Mouse (Mus musculus) forebrain, embryonic 15.5 days (tissue): ENCODE measurements around the gene Cdca7l. TPM values are rescaled to one million over a fixed set of nuclear protein-coding genes. Genes with fewer than 3 reads are reported as not detected.

ENCODE experiments used
- ATAC-seq: fragments of 200-750 bp; cut with Nextera tagmentation; replicated peaks from 2 replicates; pipeline ENCODE4 v1.8.0; 2017; ENCODE audit warnings: mild to moderate bottlenecking, moderate TSS enrichment, moderate library complexity
- H3K27ac ChIP-seq: fragments of 300-500 bp; sonication (generic); replicated peaks from 2 replicates; pipeline ENCODE4 v1.5.1; 2015; ENCODE audit warnings: mild to moderate bottlenecking, inconsistent platforms
- H3K27me3 ChIP-seq: fragments of 300-500 bp; sonication (generic); 2 replicates; pipeline ENCODE4 v1.6.1; 2015; ENCODE audit warnings: inconsistent platforms
- H3K36me3 ChIP-seq: fragments of 300-500 bp; sonication (generic); 2 replicates; pipeline ENCODE4 v1.6.1; 2015; ENCODE audit warnings: mild to moderate bottlenecking, inconsistent platforms
- H3K4me1 ChIP-seq: fragments of 300-500 bp; sonication (generic); 2 replicates; pipeline ENCODE4 v1.6.1; 2015; ENCODE audit warnings: inconsistent platforms
- H3K4me2 ChIP-seq: fragments of 300-500 bp; sonication (generic); replicated peaks from 2 replicates; pipeline ENCODE4 v1.6.1; 2015; ENCODE audit warnings: mild to moderate bottlenecking, inconsistent platforms
- H3K4me3 ChIP-seq: fragments of 300-500 bp; sonication (generic); 2 replicates; pipeline ENCODE4 v1.5.1; 2015; ENCODE audit warnings: mild to moderate bottlenecking, inconsistent platforms
- H3K9ac ChIP-seq: fragments of 300-500 bp; sonication (generic); replicated peaks from 2 replicates; pipeline ENCODE4 v1.6.1; 2015; ENCODE audit warnings: mild to moderate bottlenecking, inconsistent platforms
- H3K9me3 ChIP-seq: fragments of 300-500 bp; sonication (generic); 2 replicates; pipeline ENCODE4 v1.6.1; 2016; ENCODE audit warnings: inconsistent platforms
- WGBS: fragments of 180-500 bp; shearing (Covaris S2); methylation state at CpG from one replicate; pipeline ENCODE4 v1.1.7; 2015; ENCODE audit warnings: mixed read lengths; 5-methylcytosine and 5-hydroxymethylcytosine counted together
- polyA plus RNA-seq: library from polyadenylated mRNA; unstranded; fragments of >200 nt; fragmentation: Nextera tagmentation; extraction: Ambion mirVana; gene quantifications from 2 replicates; pipeline ENCODE4 v1.2.1, GENCODE M21; 2015

Cdca7l gene
- polyA plus RNA-seq, 1 experiment from 2014 or later: 11.6 TPM

DNA sequence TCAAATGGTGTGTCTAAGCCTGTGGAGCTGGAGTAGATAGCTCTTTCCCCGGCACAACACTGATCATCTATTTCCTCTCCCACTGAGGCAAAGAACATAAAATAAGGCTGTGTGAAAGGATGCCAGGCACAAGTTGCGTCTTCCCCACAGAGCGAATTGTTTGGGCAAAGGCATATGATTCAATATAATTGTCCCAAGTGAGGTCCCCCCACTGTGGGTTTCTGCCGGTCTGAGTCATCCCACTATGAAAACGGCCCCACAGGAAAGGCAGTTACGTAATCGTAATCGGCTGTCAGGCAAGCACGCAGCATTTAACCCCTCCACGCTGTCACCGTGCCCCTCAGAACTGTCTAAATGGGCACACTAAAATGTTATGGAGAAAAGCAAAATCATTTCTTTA is 6.0 kb downstream of the Cdca7l start:
- no peak; the same call in none of the 2 replicates for ATAC-seq
- 23% methylated on average over 11 of the region's 11 CpGs for WGBS
- Histone ChIP-seq H3K27me3 (peaks cover 20% of the 10 kb centered on the region; the same call in 1 of the 2 replicates), H3K36me3 (no peaks in the 10 kb centered on the region), H3K4me1 (peaks cover 47% of the 10 kb centered on the region), H3K4me3 (no peak overlapping the region), H3K9me3 (no peaks in the 10 kb centered on the region), H3K27ac (0 out of 2 replicates have a peak overlapping the region, but pooled peaks have one; percentile 5), H3K4me2 (no peak overlapping the region; the same call in 1 of the 2 replicates), H3K9ac (no peak overlapping the region)

DNA sequence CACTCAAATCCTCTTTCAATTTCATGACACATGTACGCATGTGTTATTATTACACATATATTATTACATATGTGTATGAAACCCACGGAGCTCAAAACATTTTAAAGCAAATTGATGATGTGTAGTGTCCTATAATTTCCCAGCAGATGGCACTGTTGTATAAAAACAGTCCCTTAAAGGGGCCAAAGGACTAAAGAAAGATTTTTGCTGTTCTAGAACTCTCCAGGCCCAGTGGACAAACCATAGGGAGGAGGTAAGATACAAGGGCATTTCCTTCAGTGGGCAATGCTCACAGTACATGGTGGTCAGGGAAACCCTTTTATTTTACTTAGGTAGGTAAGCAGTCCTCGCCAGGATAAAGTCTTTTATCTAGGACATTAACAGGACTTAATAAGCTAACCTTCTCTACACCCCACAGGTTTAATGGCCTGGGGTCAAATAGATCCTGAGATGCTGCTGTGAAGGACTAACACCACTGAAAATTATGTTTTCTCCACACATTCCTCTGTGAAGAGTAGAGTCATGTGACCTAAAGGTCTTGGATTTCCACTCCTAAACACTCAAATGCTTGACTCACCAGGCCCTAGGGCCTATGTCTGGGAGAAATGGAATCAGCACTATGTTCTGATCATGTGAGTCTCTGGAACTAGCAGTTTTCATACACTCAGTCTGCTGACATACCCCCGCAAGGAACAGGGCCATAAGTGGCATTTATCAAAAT is 16.2 kb downstream of the Cdca7l start:
- 46% methylated on average over 4 of the region's 4 CpGs for WGBS
- Histone ChIP-seq H3K9ac (no peak overlapping the region), H3K36me3 (no peaks in the 10 kb centered on the region), H3K9me3 (no peaks in the 10 kb centered on the region), H3K27ac (no peak overlapping the region), H3K4me2 (no peak overlapping the region), H3K4me3 (no peak overlapping the region), H3K27me3 (peaks cover 15% of the 10 kb centered on the region; the same call in 1 of the 2 replicates), H3K4me1 (no peaks in the 10 kb centered on the region)
- ATAC-seq: peak; percentile 46

DNA sequence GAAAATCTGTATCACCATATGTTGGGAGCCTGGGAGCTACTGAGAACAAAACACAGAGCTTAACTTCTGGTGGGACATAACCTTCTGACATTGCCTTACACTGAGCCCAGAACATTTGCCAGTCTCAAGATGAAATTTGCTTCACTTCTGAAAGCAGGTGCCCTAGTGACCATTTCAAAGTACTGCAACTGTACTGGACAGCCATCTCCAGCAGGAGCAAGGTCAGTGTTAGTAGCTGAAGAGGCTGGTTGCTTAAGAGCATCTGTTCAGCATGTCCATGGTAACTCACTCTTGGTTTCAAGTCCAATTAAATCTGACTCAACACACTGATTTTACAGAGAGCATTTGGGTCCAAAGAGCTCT is 16.8 kb downstream of the Cdca7l start:
- Histone ChIP-seq H3K9me3 (no peaks in the 10 kb centered on the region), H3K27ac (no peak overlapping the region), H3K36me3 (no peaks in the 10 kb centered on the region), H3K4me3 (no peak overlapping the region), H3K27me3 (peaks cover 15% of the 10 kb centered on the region; the same call in 1 of the 2 replicates), H3K4me2 (no peak overlapping the region), H3K9ac (no peak overlapping the region), H3K4me1 (no peaks in the 10 kb centered on the region)
- ATAC-seq: peak; percentile 41; the same call in 1 of the 2 replicates

DNA sequence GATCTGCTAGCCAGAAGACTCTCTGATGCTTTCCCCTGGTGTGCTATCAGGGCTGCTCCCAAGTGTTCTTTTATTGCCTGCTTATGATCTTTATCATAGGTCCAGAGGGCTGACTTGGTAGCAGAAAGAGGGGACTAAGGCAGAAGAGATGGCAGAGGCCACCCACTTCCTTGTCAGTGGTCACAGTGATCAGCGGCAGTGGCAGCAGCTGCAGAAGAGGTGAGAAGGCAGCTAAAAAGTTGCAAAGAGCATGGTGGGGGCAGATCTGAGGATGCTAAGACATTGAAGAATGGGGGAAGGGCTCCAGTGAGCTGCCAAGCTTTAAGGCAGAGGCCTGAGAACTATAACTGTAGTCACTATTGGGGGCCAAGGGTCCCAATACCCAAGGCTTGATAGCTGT is 17.3 kb downstream of the Cdca7l start:
- Histone ChIP-seq H3K27me3 (peaks cover 15% of the 10 kb centered on the region; the same call in 1 of the 2 replicates), H3K27ac (no peak overlapping the region), H3K4me3 (no peak overlapping the region), H3K9ac (no peak overlapping the region), H3K4me2 (no peak overlapping the region), H3K4me1 (no peaks in the 10 kb centered on the region), H3K9me3 (no peaks in the 10 kb centered on the region), H3K36me3 (no peaks in the 10 kb centered on the region)
- no peak for ATAC-seq
- WGBS: 97% methylated on average over 1 of the region's 1 CpGs

DNA sequence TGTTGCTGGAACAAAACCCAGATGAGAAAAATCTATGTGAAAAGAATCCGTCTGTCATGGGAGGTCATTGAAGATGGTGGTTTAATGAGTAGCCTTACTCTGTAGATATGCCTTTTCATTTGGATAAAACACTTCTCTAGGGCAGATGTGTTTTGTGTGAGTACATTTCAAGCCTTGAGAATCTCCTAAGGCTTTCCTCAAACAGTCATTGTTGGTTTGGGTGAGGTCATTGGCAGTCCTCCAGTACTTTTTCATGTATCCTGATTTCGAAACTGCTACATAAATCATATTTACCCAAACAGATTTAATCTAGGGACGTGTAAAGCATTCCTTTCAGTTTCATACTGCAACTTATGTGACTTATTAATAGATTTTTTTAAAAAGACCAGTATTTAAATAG is 24.3 kb downstream of the Cdca7l start:
- no peak for ATAC-seq
- Histone ChIP-seq H3K4me3 (no peak overlapping the region), H3K4me1 (no peaks in the 10 kb centered on the region), H3K4me2 (no peak overlapping the region), H3K27ac (no peak overlapping the region), H3K36me3 (no peaks in the 10 kb centered on the region), H3K9me3 (no peaks in the 10 kb centered on the region), H3K9ac (no peak overlapping the region), H3K27me3 (no peaks in the 10 kb centered on the region)
- 89% methylated on average over 3 of the region's 3 CpGs for WGBS

DNA sequence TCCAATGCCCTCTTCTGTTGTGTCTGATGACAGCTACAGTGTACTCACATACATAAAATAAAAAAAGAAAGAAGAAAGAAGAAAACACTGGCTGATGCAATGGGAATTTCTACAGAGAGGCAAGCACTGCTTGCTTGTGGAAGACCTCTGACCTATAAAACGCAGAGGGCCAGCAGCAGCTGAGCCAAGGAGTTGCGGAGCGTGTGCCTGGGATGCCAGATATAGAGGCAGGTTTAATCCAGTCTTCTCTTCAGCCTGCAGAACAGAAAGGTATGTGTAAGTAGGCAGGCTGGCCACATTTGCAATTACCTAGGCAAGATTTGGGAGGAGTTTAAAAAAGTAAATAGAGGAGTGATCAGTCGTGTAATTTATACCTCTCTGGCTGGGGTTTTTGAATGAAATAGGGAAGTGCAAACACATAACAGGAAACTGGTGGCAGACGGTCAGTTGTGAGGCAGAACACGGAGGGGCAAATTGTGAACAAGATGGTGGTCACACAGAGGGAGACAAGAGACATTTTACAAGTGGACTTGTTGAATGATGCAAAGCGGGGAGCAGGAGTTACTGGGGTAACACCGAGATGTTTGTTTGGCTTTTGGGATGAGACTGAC is 27.4 kb downstream of the Cdca7l start:
- ATAC-seq: no peak

DNA sequence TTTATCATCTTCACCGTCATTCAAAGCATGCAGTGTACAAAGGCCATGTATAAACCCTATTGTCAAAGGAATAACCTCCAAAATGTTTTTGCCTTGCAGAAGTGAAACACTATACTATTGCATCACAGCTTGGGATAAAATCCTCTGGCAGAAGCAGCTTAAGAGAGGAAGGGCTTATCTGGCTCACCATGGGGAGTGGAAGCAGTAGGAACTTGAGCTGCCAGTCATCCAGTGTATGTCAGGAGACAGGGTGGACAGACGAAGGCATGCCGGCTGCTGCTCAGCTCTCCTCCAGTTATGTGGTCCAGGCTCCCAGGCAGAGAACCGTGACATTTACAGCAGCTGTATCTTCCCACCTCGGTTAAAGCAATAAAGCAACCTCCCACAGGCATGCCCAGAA is 28.1 kb downstream of the Cdca7l start:
- H3K9ac ChIP-seq: no peak overlapping the region
- H3K27ac ChIP-seq: no peak overlapping the region
- ATAC-seq: no peak
- no peak overlapping the region for H3K4me2 ChIP-seq
- H3K9me3 ChIP-seq: no peaks in the 10 kb centered on the region
- no peaks in the 10 kb centered on the region for H3K4me1 ChIP-seq
- no peak overlapping the region for H3K4me3 ChIP-seq
- no peaks in the 10 kb centered on the region for H3K27me3 ChIP-seq
- WGBS: 72% methylated on average over 5 of the region's 5 CpGs
- H3K36me3 ChIP-seq: no peaks in the 10 kb centered on the region

More for the DNA sequence above, 27.4 kb downstream of the Cdca7l start:
- H3K27me3 ChIP-seq: no peaks in the 10 kb centered on the region
- no peak overlapping the region for H3K4me2 ChIP-seq
- H3K9me3 ChIP-seq: no peaks in the 10 kb centered on the region
- WGBS: 84% methylated on average over 8 of the region's 8 CpGs
- no peaks in the 10 kb centered on the region for H3K36me3 ChIP-seq
- H3K27ac ChIP-seq: no peak overlapping the region
- no peak overlapping the region for H3K4me3 ChIP-seq
- H3K9ac ChIP-seq: no peak overlapping the region
- no peaks in the 10 kb centered on the region for H3K4me1 ChIP-seq

DNA sequence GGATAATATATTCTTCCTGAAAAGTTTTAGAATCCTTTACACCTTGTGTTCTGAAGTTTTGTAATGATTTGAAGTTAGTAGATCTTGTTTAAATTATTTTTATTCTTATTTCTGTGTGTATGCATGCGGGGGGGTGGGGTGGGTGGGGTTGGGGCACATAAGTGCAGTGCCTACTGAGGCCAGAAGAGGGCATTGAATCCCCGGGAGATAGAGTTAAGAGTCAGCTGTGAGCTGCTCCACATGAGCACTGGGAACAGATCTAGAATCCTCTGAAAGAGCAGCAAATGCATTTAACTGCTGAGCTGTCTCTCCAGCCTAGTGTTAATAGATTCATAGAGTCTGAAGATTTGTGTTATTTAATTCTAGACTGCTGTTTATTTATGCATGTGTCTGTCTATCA is 30.6 kb downstream of the Cdca7l start:
- ATAC-seq: no peak
- H3K9me3 ChIP-seq: no peaks in the 10 kb centered on the region
- H3K27me3 ChIP-seq: no peaks in the 10 kb centered on the region
- no peak overlapping the region for H3K27ac ChIP-seq
- no peak overlapping the region for H3K4me3 ChIP-seq
- no peaks in the 10 kb centered on the region for H3K4me1 ChIP-seq
- WGBS: 81% methylated on average over 2 of the region's 2 CpGs
- H3K36me3 ChIP-seq: no peaks in the 10 kb centered on the region
- H3K9ac ChIP-seq: no peak overlapping the region
- H3K4me2 ChIP-seq: no peak overlapping the region

DNA sequence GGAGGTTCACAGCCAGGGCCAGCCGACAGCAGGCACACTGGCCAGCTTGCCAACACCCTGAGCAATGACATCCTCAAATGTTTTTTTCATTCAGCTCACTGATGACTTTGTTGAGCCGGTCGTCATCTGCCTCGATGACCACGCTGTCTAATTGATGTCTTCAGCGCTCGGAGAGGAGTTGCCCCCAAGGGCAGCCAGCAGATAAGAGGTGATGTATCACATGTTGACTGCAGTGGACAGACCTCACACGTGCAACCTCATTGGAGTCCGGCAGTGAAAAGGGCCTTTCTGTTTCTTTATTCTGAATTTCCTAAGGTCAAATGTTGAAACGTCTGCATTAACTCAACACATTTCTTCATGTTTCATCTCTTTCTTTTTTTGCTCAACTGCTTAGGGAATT is 31.3 kb downstream of the Cdca7l start:
- H3K4me3 ChIP-seq: no peak overlapping the region
- H3K9me3 ChIP-seq: no peaks in the 10 kb centered on the region
- no peaks in the 10 kb centered on the region for H3K4me1 ChIP-seq
- no peaks in the 10 kb centered on the region for H3K27me3 ChIP-seq
- no peak for ATAC-seq
- no peaks in the 10 kb centered on the region for H3K36me3 ChIP-seq
- H3K9ac ChIP-seq: no peak overlapping the region
- no peak overlapping the region for H3K27ac ChIP-seq
- H3K4me2 ChIP-seq: no peak overlapping the region
- WGBS: 83% methylated on average over 10 of the region's 10 CpGs

DNA sequence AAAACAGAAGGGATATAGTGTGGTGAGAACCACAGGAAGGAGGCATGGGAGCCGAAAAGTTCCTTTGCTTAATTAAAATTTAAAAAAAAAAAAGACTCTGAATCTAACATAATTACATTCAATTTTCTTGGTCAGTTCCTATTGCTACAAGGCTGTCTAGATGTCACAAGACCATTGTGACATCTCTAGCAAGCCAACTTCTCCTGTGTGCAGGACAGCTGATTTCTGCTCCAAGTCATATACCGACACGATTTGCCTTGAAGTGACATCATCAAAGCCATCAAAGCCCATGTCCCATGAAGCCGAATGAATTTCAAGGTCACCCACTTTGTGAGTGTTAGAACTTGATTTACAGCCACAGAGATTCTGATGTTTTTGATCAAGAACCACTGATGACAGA is 33.3 kb downstream of the Cdca7l start:
- Histone ChIP-seq H3K27me3 (0 out of 2 replicates have a peak, but pooled peaks cover 2% of the 10 kb centered on the region), H3K9me3 (no peaks in the 10 kb centered on the region), H3K4me3 (no peak overlapping the region), H3K27ac (no peak overlapping the region), H3K36me3 (no peaks in the 10 kb centered on the region), H3K4me1 (no peaks in the 10 kb centered on the region), H3K4me2 (no peak overlapping the region), H3K9ac (no peak overlapping the region)
- no peak for ATAC-seq
- WGBS: 90% methylated on average over 4 of the region's 4 CpGs

DNA sequence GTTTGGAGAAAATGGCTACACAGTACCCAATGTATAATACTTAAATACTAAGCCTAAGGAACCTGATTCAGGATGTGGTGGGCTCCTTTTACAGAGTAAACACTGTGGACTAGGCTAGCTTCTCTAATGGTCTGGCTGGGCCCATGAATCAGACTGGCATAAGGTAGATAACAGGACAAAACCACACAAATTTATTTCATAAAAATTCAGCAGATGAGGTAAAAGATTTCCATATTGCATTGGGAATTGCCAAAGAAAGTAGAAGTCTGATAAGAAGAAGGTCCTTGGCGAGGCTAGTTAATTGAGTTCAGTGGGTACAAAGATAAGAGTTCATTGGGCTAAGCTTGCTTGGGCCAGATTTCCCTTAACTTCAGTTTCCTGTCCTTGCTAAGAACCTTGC is 36.6 kb downstream of the Cdca7l start:
- H3K4me1 ChIP-seq: peaks cover 4% of the 10 kb centered on the region
- no peak overlapping the region for H3K9ac ChIP-seq
- ATAC-seq: no peak
- H3K36me3 ChIP-seq: no peaks in the 10 kb centered on the region
- no peak overlapping the region for H3K27ac ChIP-seq
- no peak overlapping the region for H3K4me3 ChIP-seq
- H3K4me2 ChIP-seq: no peak overlapping the region
- 0 out of 2 replicates have a peak, but pooled peaks cover 6% of the 10 kb centered on the region for H3K27me3 ChIP-seq
- H3K9me3 ChIP-seq: no peaks in the 10 kb centered on the region
- 85% methylated on average over 1 of the region's 1 CpGs for WGBS

DNA sequence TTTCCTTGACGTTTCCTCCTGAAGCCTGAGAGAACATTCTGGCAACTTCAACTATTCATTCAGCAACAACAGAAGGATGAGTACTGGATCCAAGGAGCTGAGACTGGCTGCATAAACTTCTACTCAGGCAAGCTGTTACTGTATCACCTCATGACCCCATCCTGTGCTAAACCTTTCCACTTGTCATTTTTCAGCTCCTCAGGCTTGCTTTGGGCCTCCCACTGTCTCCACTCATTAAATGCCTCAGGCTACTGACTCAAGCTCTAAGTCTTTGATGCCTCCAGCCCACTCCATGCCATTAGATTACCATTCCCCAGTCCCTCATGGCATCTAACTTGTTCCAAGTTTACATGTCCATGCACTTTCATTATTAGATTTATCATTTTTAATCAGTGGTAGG is 38.6 kb downstream of the Cdca7l start:
- H3K9ac ChIP-seq: no peak overlapping the region; the same call in 1 of the 2 replicates
- H3K27me3 ChIP-seq: 0 out of 2 replicates have a peak, but pooled peaks cover 6% of the 10 kb centered on the region
- no peak overlapping the region for H3K4me3 ChIP-seq
- 82% methylated on average over 1 of the region's 1 CpGs for WGBS
- H3K4me2 ChIP-seq: no peak overlapping the region
- no peak overlapping the region for H3K27ac ChIP-seq
- peaks cover 4% of the 10 kb centered on the region for H3K4me1 ChIP-seq
- ATAC-seq: no peak
- H3K9me3 ChIP-seq: no peaks in the 10 kb centered on the region
- H3K36me3 ChIP-seq: no peaks in the 10 kb centered on the region
